Mouse (Mus musculus): ENCODE results near the gene Ddhd1. TPM values are rescaled to one million over a fixed set of nuclear protein-coding genes. Genes with fewer than 3 reads are reported as not detected.

Ddhd1 gene
- total and polyA plus RNA-seq, 3 experiments: 7.8 to 18.4 (median 12.7) TPM

- Histone ChIP-seq H3K27me3 (replicated peaks) (no peaks in the 10 kb centered on the region), H3K9me3 (replicated peaks; ENCODE audit: low read length) (no peaks in the 10 kb centered on the region), H3K4me1 (ENCODE audit: control insufficient read depth in 1 of 2, insufficient read depth in 2 of 2) (no peaks in the 10 kb centered on the region), H3K4me3 (replicated peaks in 1 of 3; ENCODE audit: low read depth in 2 of 3, low read length in 2 of 3, poor library complexity in 1 of 3) (no peak overlapping the region), H3K27ac (ENCODE audit: insufficient read depth, low read depth) (no peak overlapping the region), H3K9ac (ENCODE audit: insufficient read depth, low read depth) (no peak overlapping the region), H3K79me2 (replicated peaks; ENCODE audit: control insufficient read depth, extremely low read depth, insufficient read depth, poor library complexity, severe bottlenecking) (no peaks in the 10 kb centered on the region), H3K4me2 (ENCODE audit: insufficient read depth, low read depth, poor library complexity, severe bottlenecking) (no peak overlapping the region), H3K36me3 (replicated peaks in 1 of 2; ENCODE audit: control insufficient read depth in 1 of 2, insufficient read depth in 1 of 2, low read length in 1 of 2) (no peaks in the 10 kb centered on the region)
- in situ Hi-C loops (cut with MboI; ENCODE audit: low pct_ligation_motif_present, low pct_unique_long_range_greater_than_20kb, low sequenced_read_pairs) (no loop called here), dilution Hi-C loops (cut with MboI; ENCODE audit: extremely low pct_ligation_motif_present, extremely low pct_unique_long_range_greater_than_20kb, low sequenced_read_pairs) (no loop called here)
- DNase-seq (ENCODE audit: extremely low read depth): no peak
- TF ChIP-seq TBP (conservative IDR thresholded peaks at IDR 0.05; ENCODE audit: low read depth, low read length) (no peak), JUN (IDR thresholded peaks at IDR 0.05; ENCODE audit: insufficient read depth, low read depth, low read length) (no peak), SIN3A (IDR thresholded peaks at IDR 0.05; ENCODE audit: low read length) (no peak), ETS1 (conservative IDR thresholded peaks at IDR 0.05; ENCODE audit: low read depth, low read length) (no peak), USF2 (conservative IDR thresholded peaks at IDR 0.05; ENCODE audit: low read depth, low read length) (no peak), NELFE (IDR thresholded peaks at IDR 0.05; ENCODE audit: low read depth, low read length) (no peak)
Observed at GRCm38 (mm10) chr14:45667231-45667630, 9.3 kb upstream of the Ddhd1 start.

GRCm38 (mm10) chr14:45661575-45661974, 3.6 kb upstream of the Ddhd1 start:
- H3K4me3 ChIP-seq (replicated peaks in 1 of 3; ENCODE audit: low read depth in 2 of 3, low read length in 2 of 3, poor library complexity in 1 of 3): no peak overlapping the region
- H3K36me3 ChIP-seq (replicated peaks in 1 of 2; ENCODE audit: control insufficient read depth in 1 of 2, insufficient read depth in 1 of 2, low read length in 1 of 2): no peaks in the 10 kb centered on the region
- no peak for DNase-seq (ENCODE audit: extremely low read depth)
- H3K27ac ChIP-seq (ENCODE audit: insufficient read depth, low read depth): no peak overlapping the region
- H3K9ac ChIP-seq (ENCODE audit: insufficient read depth, low read depth): no peak overlapping the region
- TF ChIP-seq MAX (IDR thresholded peaks at IDR 0.05; ENCODE audit: low read length) (no peak), ZNF384 (IDR thresholded peaks at IDR 0.05; ENCODE audit: low read depth, low read length) (no peak), PAX5 (IDR thresholded peaks at IDR 0.05; ENCODE audit: low read length) (no peak), ETS1 (conservative IDR thresholded peaks at IDR 0.05; ENCODE audit: low read depth, low read length) (no peak)
- H3K9me3 ChIP-seq (replicated peaks; ENCODE audit: low read length): no peaks in the 10 kb centered on the region
- H3K4me2 ChIP-seq (ENCODE audit: insufficient read depth, low read depth, poor library complexity, severe bottlenecking): no peak overlapping the region
- H3K4me1 ChIP-seq (ENCODE audit: control insufficient read depth in 1 of 2, insufficient read depth in 2 of 2): peaks cover 0 to 5% of the 10 kb centered on the region in 2 experiments; a peak in 2 of 4 replicates
- dilution Hi-C loops (cut with MboI; ENCODE audit: extremely low pct_ligation_motif_present, extremely low pct_unique_long_range_greater_than_20kb, low sequenced_read_pairs): no loop called here
- in situ Hi-C loops (cut with MboI; ENCODE audit: low pct_ligation_motif_present, low pct_unique_long_range_greater_than_20kb, low sequenced_read_pairs): no loop called here
- H3K27me3 ChIP-seq (replicated peaks): no peaks in the 10 kb centered on the region
- peaks cover 1% of the 10 kb centered on the region; the same call in 1 of the 2 replicates for H3K79me2 ChIP-seq (replicated peaks; ENCODE audit: control insufficient read depth, extremely low read depth, insufficient read depth, poor library complexity, severe bottlenecking)

- no peak for DNase-seq (ENCODE audit: extremely low read depth)
- Histone ChIP-seq H3K79me2 (replicated peaks; ENCODE audit: control insufficient read depth, extremely low read depth, insufficient read depth, poor library complexity, severe bottlenecking) (peaks cover 7% of the 10 kb centered on the region), H3K27ac (ENCODE audit: insufficient read depth, low read depth) (no peak overlapping the region), H3K9ac (ENCODE audit: insufficient read depth, low read depth) (no peak overlapping the region), H3K4me1 (ENCODE audit: control insufficient read depth in 1 of 2, insufficient read depth in 2 of 2) (peaks cover 0 to 17% of the 10 kb centered on the region in 2 experiments; a peak in 2 of 4 replicates), H3K27me3 (replicated peaks) (no peaks in the 10 kb centered on the region), H3K9me3 (replicated peaks; ENCODE audit: low read length) (no peaks in the 10 kb centered on the region), H3K4me2 (ENCODE audit: insufficient read depth, low read depth, poor library complexity, severe bottlenecking) (no peak overlapping the region), H3K4me3 (replicated peaks in 1 of 3; ENCODE audit: low read depth in 2 of 3, low read length in 2 of 3, poor library complexity in 1 of 3) (no peak overlapping the region), H3K36me3 (replicated peaks in 1 of 2; ENCODE audit: control insufficient read depth in 1 of 2, insufficient read depth in 1 of 2, low read length in 1 of 2) (peaks cover 0 to 4% of the 10 kb centered on the region in 2 experiments)
- in situ Hi-C loops (cut with MboI; ENCODE audit: low pct_ligation_motif_present, low pct_unique_long_range_greater_than_20kb, low sequenced_read_pairs) (no loop called here), dilution Hi-C loops (cut with MboI; ENCODE audit: extremely low pct_ligation_motif_present, extremely low pct_unique_long_range_greater_than_20kb, low sequenced_read_pairs) (no loop called here)
- no peak for TF ChIP-seq ZC3H11A (IDR thresholded peaks at IDR 0.05; ENCODE audit: low read depth, low read length)
- TF ChIP-seq CHD1 (IDR thresholded peaks at IDR 0.05; ENCODE audit: low read depth, low read length): no peak
- no peak for TF ChIP-seq USF2 (conservative IDR thresholded peaks at IDR 0.05; ENCODE audit: low read depth, low read length)
- no peak for TF ChIP-seq MAFK (IDR thresholded peaks at IDR 0.05; ENCODE audit: insufficient replicate concordance, low read length)
- no peak for TF ChIP-seq BHLHE40 (IDR thresholded peaks at IDR 0.05; ENCODE audit: low read depth, low read length)
- TF ChIP-seq MEF2A (IDR thresholded peaks at IDR 0.05; ENCODE audit: borderline replicate concordance, low read depth, low read length): no peak
- TF ChIP-seq POLR2AphosphoS2 (IDR thresholded peaks at IDR 0.05; ENCODE audit: low read depth, low read length): no peak
- no peak for TF ChIP-seq SMC3 (IDR thresholded peaks at IDR 0.05; ENCODE audit: low read depth, low read length)
- no peak for TF ChIP-seq IRF4 (IDR thresholded peaks at IDR 0.05; ENCODE audit: low read depth, low read length)
- TF ChIP-seq SIN3A (IDR thresholded peaks at IDR 0.05; ENCODE audit: low read length): no peak
- TF ChIP-seq JUN (IDR thresholded peaks at IDR 0.05; ENCODE audit: insufficient read depth, low read depth, low read length): no peak
- no peak for TF ChIP-seq CHD2 (IDR thresholded peaks at IDR 0.05; ENCODE audit: low read length)
- no peak for TF ChIP-seq RCOR1 (conservative IDR thresholded peaks at IDR 0.05; ENCODE audit: low read depth, low read length)
- no peak for TF ChIP-seq ZNF384 (IDR thresholded peaks at IDR 0.05; ENCODE audit: low read depth, low read length)
- no peak for TF ChIP-seq NRF1 (IDR thresholded peaks at IDR 0.05; ENCODE audit: low read depth, low read length)
- no peak for TF ChIP-seq NELFE (IDR thresholded peaks at IDR 0.05; ENCODE audit: low read depth, low read length)
- no peak for TF ChIP-seq HCFC1 (IDR thresholded peaks at IDR 0.05; ENCODE audit: low read depth, low read length)
- TF ChIP-seq POLR2A (IDR thresholded peaks at IDR 0.05; ENCODE audit: low read depth, low read length): no peak
- TF ChIP-seq E2F4 (IDR thresholded peaks at IDR 0.05; ENCODE audit: insufficient replicate concordance, low read depth, low read length): no peak
Observed at GRCm38 (mm10) chr14:45660315-45660714, 2.4 kb upstream of the Ddhd1 start.

Measured in CH12.LX (cell line).